Mouse (Mus musculus): Measurements from ENCODE around the gene Rec114.

DNA sequence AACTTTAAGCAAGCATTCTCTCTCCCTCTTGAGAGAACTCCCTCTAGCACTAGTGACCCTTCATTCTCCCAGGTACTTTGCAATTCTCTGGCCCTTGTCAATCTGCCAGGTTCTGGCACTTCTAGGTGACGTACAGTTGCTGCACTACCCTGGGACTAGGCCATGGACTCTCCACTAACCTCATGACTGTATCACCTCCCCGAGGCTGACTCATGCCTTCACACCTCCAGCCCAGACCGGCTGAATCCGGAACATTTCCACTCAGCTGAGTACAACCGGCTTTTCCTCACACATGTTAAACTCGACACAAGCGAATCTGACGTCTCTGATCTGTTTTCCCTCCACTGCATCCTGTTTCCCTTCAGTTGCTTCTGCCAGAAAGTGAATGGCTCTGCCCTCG is 4.0 kb downstream of the Rec114 start:
- TF ChIP-seq CTCF (conservative IDR thresholded peaks at IDR 0.05; ENCODE audit: insufficient read depth, insufficient read length, low read depth, low read length) (no peak), POLR2A (IDR thresholded peaks at IDR 0.05; ENCODE audit: low read depth, low read length) (no peak)

Measured in kidney, adult 2 months (tissue).